Mouse (Mus musculus) ZHBTc4 (cell line): ENCODE data around the gene Cdnf.

ENCODE experiments used
- DNase-seq: peaks from one replicate; pipeline ENCODE4 v3.0.0-alpha.2; 2011; ENCODE audit warnings: low read depth, low spot score

The Cdnf gene

GRCm38 (mm10) chr2:3512552-3513454 lies at the start of gene Cdnf, which contains the start of the genes Gm45902 and Hspa14:
Gene Cdnf, plus strand, starts transcription at chr2:3513030.
Gene Gm45902, minus strand, starts transcription at chr2:3512790.
Gene Hspa14, minus strand, starts transcription at chr2:3512814.
- DNase-seq = peak; percentile 99

GRCm38 (mm10) chr2:3473891-3474290 lies 38.9 kb upstream of the Cdnf start:
- no peak for DNase-seq

- peak; percentile 88 for DNase-seq
Observed at GRCm38 (mm10) chr2:3474361-3474805, 38.4 kb upstream of the Cdnf start.

GRCm38 (mm10) chr2:3474861-3475283 lies 38.0 kb upstream of the Cdnf start, which contains the start of gene Suv39h2:
Gene Suv39h2, minus strand, starts transcription at chr2:3475031.
- DNase-seq = peak; percentile 97

GRCm38 (mm10) chr2:3475746-3476251 lies 37.0 kb upstream of the Cdnf start:
- DNase-seq = no peak

GRCm38 (mm10) chr2:3480239-3480638 lies 32.6 kb upstream of the Cdnf start:
- DNase-seq = no peak

GRCm38 (mm10) chr2:3489816-3490215 lies 23.0 kb upstream of the Cdnf start:
- DNase-seq = no peak

GRCm38 (mm10) chr2:3493833-3494409 lies 18.9 kb upstream of the Cdnf start:
- no peak for DNase-seq

- no peak for DNase-seq
Observed at GRCm38 (mm10) chr2:3499543-3499942, 13.3 kb upstream of the Cdnf start.

- no peak for DNase-seq
Observed at GRCm38 (mm10) chr2:3500886-3501285, 11.9 kb upstream of the Cdnf start.

- peak; percentile 43 for DNase-seq
Observed at GRCm38 (mm10) chr2:3512076-3512475, 754 bp upstream of the Cdnf start.

GRCm38 (mm10) chr2:3522558-3522957 lies 9.7 kb downstream of the Cdnf start:
- DNase-seq = no peak

- DNase-seq = no peak
Observed at GRCm38 (mm10) chr2:3526288-3526687, 13.5 kb downstream of the Cdnf start.

- no peak for DNase-seq
Observed at GRCm38 (mm10) chr2:3541307-3542079, 28.7 kb downstream of the Cdnf start.

GRCm38 (mm10) chr2:3546055-3546454 lies 33.2 kb downstream of the Cdnf start:
- no peak for DNase-seq

- DNase-seq = peak; percentile 82
Observed at GRCm38 (mm10) chr2:3546588-3546987, 33.8 kb downstream of the Cdnf start.

- DNase-seq = no peak
Observed at GRCm38 (mm10) chr2:3570186-3570585, 57.4 kb downstream of the Cdnf start, which contains the start of gene Fam107b. Gene Fam107b, plus strand, starts transcription at chr2:3570488.

GRCm38 (mm10) chr2:3570606-3571005 lies 57.8 kb downstream of the Cdnf start:
- no peak for DNase-seq

- no peak for DNase-seq
Observed at GRCm38 (mm10) chr2:3573883-3574282, 61.1 kb downstream of the Cdnf start.

GRCm38 (mm10) chr2:3575140-3575539 lies 62.3 kb downstream of the Cdnf start:
- no peak for DNase-seq
